Comparison of ENCODE assay signal across 21 mouse cellular contexts in genomic region chrX:6911047-6911446, GRCm38 (mm10).
DNase-seq lines count a peak whose midpoint lies in the region; ATAC-seq and TF ChIP-seq lines count a peak whose summit lies in the region.
"Had no signal": no experiment of that assay in that cellular context is flagged by ENCODE, and none has a peak within 500 bp of the region (broad histone marks: within the 10 kb centered on the region; RNA-seq: fewer than 3 reads in every experiment).

No protein-coding gene starts in this region.

- no peaks in the 10 kb centered on the region for H3K36me3 ChIP-seq in liver, embryonic 14.5 days (replicated peaks; ENCODE audit: control insufficient read depth, insufficient read depth, low read depth)
- H3K36me3 ChIP-seq: embryonic facial prominence, embryonic 15.5 days; liver, embryonic 13.5 days; stomach, embryonic 15.5 days had no signal

- DNase-seq in left cerebral cortex, adult 2 months (ENCODE audit: extremely low spot score in 1 of 2, low spot score in 2 of 2) = no peak
- DNase-seq in left cerebral cortex, postnatal 14 days (ENCODE audit: low spot score in 2 of 2) = no peak
- peak; percentile 4 to 14 for DNase-seq in B cell, adult 2 months
- peak; percentile 7 for DNase-seq in ES-CJ7 (ENCODE audit: low read depth, low spot score)
- DNase-seq in liver, embryonic 14.5 days (ENCODE audit: low read depth in 3 of 3, low spot score in 3 of 3) = no peak
- no peak for DNase-seq in cerebellum, adult 11 months
- DNase-seq in left cerebral cortex, postnatal 25 days (ENCODE audit: low spot score in 2 of 2) = no peak
- DNase-seq: adrenal gland, postnatal 14 days; cerebellum, adult 11-12 months; cerebellum, postnatal 25 days; heart, postnatal 36 days; kidney, adult 11 months; layer of hippocampus, postnatal 36 days; left cerebral cortex, postnatal 4 days; liver, embryonic 13.5 days; retina, postnatal 1 day had no signal

- no peak overlapping the region for H3K27ac ChIP-seq in left cerebral cortex, adult 2 months
- H3K27ac ChIP-seq in liver, embryonic 14.5 days = no peak overlapping the region
- H3K27ac ChIP-seq: embryonic facial prominence, embryonic 15.5 days; heart, embryonic 13.5 days; liver, embryonic 13.5 days; macrophage; stomach, embryonic 15.5 days had no signal

- TF ChIP-seq EP300 in liver, embryonic 14.5 days (IDR thresholded peaks at IDR 0.05; ENCODE audit: low read depth) = no peak

- WGBS in liver, embryonic 14.5 days (ENCODE audit: insufficient replicate concordance) = 77% methylated on average over 2 of the region's 2 CpGs

- no peaks in the 10 kb centered on the region for H3K4me1 ChIP-seq in liver, embryonic 14.5 days (replicated peaks; ENCODE audit: control insufficient read depth in 2 of 2, insufficient read depth in 2 of 2, low read length in 1 of 2)
- H3K4me1 ChIP-seq: embryonic facial prominence, embryonic 15.5 days; heart, embryonic 13.5 days; liver, embryonic 13.5 days; stomach, embryonic 15.5 days had no signal

- no peak overlapping the region for H3K9ac ChIP-seq in liver, embryonic 14.5 days (replicated peaks)
- H3K9ac ChIP-seq: embryonic facial prominence, embryonic 15.5 days; heart, embryonic 13.5 days; liver, embryonic 13.5 days; stomach, embryonic 15.5 days had no signal

- ATAC-seq in liver, embryonic 14.5 days (ENCODE audit: insufficient read depth) = no peak

- peak; percentile 9 for TF ChIP-seq CTCF in left cerebral cortex, adult 2 months (IDR thresholded peaks at IDR 0.05)
- peak; percentile 35; the same call in 1 of the 2 replicates for TF ChIP-seq CTCF in liver, embryonic 14.5 days (IDR thresholded peaks at IDR 0.05; ENCODE audit: low read depth)

- no peaks in the 10 kb centered on the region for H3K9me3 ChIP-seq in liver, embryonic 14.5 days (ENCODE audit: control insufficient read depth, low read length)
- H3K9me3 ChIP-seq: embryonic facial prominence, embryonic 15.5 days; heart, embryonic 13.5 days; liver, embryonic 13.5 days; stomach, embryonic 15.5 days had no signal

- no peaks in the 10 kb centered on the region for H3K27me3 ChIP-seq in liver, embryonic 14.5 days (ENCODE audit: control insufficient read depth, insufficient read depth, low read length)
- H3K27me3 ChIP-seq: embryonic facial prominence, embryonic 15.5 days; heart, embryonic 13.5 days; liver, embryonic 13.5 days; stomach, embryonic 15.5 days had no signal

- H3K4me2 ChIP-seq in liver, embryonic 14.5 days (ENCODE audit: low read depth) = no peak overlapping the region
- H3K4me2 ChIP-seq: embryonic facial prominence, embryonic 15.5 days; heart, embryonic 13.5 days; liver, embryonic 13.5 days; midbrain, embryonic 11.5 days; stomach, embryonic 15.5 days had no signal

- intact Hi-C loops in left cerebral cortex, adult 2 months (cut with DNase I) = no loop called here
- intact Hi-C loops in left cerebral cortex, postnatal 14 days (cut with DNase I) = no loop called here
- intact Hi-C loops in left cerebral cortex, postnatal 25 days (cut with DNase I) = no loop called here

- H3K4me3 ChIP-seq in left cerebral cortex, adult 2 months = no peak overlapping the region
- H3K4me3 ChIP-seq in liver, embryonic 14.5 days (ENCODE audit: insufficient read depth in 1 of 2, low read depth in 2 of 2, low read length in 2 of 2) = no peak overlapping the region
- H3K4me3 ChIP-seq: embryonic facial prominence, embryonic 15.5 days; heart, embryonic 13.5 days; liver, embryonic 13.5 days; stomach, embryonic 15.5 days had no signal

Comparison
In these comparisons a context has a peak if more than half of its experiments do, and no peak if none do; other contexts are left out.
1. DNase-seq: peak in B cell, adult 2 months (2 of 2) and ES-CJ7 (single experiment); none in left cerebral cortex, adult 2 months (0 of 2), left cerebral cortex, postnatal 14 days (0 of 2), liver, embryonic 14.5 days (0 of 3), cerebellum, adult 11 months (single experiment) and left cerebral cortex, postnatal 25 days (0 of 2).